Mouse (Mus musculus): ENCODE measurements around the gene Hadh. TPM values are rescaled to one million over a fixed set of nuclear protein-coding genes. Genes with fewer than 3 reads are reported as not detected.

Hadh gene
- 109 TPM in 2 replicates for polyA plus RNA-seq (2012; rRNA removed)

DNA sequence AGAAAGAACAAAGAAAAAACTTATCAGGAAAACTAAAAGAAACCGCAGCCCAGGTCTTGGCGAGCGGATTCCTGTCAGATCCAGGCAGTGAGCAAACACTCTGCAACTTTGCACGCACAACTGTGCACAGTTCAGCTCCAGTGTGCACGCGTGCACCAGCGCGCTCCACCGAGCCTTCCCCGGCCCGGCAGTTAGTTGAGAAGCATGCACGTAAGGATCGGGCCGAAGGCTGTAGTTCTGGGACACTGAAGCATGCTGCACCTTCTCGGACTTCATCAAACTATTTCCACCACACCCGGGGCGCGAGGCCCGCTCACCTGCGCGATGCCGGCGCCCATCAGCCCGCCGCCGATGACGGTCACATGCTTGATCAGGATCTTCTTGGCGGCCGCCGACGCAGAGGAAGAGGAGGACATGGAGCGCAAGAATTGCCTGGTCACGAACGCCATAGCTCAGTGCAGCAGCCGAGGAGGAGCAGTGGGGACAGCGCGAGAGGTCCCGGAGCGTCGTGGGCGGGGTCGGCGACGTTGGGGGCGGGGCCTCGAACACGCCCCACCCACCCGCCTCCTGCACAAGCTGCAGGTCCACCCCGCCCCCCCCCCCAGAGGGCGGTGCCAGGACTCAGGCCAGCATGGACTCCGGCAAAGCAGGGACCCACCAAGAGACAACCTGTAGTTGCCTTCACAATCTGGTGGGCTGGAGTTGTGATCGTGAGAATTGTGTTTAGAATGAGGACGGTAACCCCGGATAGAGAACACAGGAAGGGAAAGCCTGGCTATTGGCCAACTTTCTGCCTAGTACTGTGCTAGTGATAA is at the start of gene Hadh:
Hadh (minus strand) TSS at position 543 of the 815 bp plus-strand sequence.
- peak; percentile 65 for DNase-seq (ENCODE audit: low spot score)

DNA sequence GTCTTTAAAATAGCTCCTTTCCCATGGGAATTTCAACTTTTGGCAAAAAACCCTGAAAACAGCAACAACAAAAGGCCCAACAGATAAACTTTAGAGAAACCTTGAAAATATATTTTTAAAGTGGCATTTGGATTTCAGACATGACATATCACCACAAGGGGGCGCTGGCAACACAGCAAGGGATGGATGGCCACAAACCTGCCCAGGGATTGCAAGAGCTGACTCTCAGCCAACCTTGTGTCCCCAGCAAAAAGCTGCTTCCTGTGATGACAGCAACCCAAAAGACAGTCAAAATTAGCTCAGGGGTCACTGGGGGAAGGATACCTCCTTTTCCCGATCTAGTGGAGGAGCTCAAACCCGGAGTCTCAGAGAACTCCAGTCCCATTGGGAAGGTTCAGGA is 48.3 kb upstream of the Hadh start:
- peak; percentile 40 for DNase-seq (ENCODE audit: low spot score)

DNA sequence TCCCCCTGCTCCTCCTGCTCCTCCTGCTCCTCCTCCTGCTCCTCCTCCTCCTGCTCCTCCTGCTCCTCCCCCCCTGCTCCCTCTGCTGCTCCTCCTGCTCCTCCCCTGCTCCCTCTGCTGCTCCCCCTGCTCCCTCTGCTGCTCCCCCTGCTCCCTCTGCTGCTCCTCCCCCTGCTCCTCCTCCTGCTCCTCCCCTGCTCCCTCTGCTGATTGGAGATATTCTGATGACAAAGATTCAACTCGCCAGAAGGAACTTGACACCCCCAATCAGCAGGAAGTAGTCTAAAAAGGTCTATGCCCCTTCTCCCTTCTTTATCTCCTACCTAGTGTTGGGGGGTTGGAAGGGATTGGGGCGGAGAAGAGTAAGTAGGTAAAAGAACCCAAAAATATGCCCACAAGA is 46.3 kb upstream of the Hadh start:
- no peak for DNase-seq (ENCODE audit: low spot score)

DNA sequence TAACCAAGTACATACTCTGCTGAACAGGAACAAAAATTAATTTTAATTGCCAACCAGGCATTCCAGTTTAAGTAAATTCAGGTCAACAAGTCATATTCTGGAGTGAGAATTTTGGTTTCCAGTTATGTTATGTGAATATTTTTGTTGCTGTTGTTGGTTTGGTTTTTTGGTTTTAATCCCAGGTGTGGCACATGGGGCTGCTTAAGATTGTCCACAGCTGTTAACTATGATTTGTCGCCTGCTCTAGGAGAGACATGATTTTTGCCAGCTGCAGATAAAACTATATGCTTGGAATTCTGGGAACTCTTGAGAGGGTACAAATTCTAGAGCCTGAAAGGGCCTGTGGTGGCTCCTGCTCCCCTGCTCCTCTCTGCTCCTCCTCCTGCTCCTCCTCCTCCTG is 45.2 kb upstream of the Hadh start:
- no peak for DNase-seq (ENCODE audit: low spot score)

DNA sequence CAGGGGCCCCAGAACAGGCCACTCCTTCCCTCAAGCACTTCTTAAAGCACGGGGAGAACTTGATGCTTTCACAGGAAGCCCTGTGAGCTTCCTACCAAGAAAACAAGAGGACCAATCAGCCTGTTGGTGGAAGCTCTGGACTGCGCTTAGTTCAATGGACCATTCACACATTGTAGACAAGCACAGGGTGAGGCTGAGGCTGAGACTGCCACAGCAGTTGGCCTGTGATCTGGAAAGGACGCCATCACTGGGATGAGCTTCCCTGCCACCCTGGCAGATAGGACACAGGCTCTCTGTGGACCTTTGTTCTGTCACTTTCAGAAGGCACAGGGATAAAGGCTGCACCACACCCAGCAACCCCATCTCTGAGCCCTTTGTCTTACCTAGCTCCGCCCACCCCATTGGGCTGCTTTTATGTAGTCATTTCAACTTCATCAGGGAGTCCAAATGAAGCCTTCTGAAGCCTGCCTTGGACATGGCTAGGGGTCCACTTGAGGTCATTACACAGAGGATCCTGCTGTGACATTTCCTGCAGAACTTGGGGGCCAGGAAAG is 44.1 kb upstream of the Hadh start:
- no peak for DNase-seq (ENCODE audit: low spot score)

DNA sequence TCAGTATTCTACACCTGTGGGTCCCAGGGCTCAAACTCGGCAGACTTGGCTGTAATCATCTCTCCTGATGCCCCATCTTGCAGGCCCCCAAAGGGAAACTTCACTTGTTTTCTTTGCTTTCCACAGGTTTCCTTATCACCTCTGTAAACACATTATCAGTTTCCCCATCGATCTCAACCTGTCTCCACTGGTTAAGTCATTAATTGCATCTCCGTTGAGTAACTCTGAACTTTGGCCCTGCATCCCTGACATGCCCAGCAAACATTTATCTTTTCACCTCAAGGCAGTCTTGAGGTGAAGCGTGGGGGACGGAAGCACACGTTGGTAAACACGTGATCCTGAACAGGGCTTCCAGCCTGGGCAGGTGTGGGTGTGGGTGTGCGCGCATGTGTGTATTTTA is 40.4 kb upstream of the Hadh start:
- DNase-seq (ENCODE audit: low spot score): no peak

DNA sequence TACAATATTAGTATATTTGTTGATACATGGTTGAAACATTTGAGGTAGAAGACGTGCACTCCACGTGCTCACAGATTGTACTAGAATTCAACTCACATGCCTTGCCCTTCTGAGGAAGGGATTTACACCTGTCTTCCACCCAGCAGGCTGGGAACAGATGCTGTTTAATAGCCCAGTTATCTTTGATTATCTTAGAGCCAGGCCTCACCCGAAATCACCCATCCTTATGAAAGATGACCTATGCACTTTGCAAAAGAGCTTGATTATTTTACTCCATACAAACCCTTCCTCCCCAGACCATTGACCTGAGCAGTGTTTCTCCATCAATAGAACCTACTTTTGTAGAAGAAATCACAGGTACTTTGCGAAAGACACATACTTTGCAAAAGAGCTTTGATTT is 38.7 kb upstream of the Hadh start:
- no peak for DNase-seq (ENCODE audit: low spot score)

DNA sequence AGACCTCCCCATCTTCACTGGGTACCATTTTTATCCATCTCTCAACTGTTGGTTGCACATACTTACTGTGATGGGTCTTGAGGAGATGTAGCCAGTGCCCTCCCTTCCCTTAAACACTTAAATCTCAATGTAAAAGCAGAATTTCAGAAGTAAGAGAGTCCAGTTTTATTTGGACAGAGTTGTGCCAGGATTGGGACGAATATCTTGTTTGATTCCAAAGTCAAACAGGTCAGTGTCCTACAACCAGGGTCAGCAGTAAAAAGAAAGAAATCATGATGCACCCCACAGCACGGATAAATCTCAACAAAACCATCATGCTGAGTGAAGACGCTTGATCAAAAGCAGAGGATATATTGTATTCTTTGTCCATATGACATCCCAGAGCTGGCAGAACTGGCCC is 35.9 kb upstream of the Hadh start:
- DNase-seq (ENCODE audit: low spot score): no peak

DNA sequence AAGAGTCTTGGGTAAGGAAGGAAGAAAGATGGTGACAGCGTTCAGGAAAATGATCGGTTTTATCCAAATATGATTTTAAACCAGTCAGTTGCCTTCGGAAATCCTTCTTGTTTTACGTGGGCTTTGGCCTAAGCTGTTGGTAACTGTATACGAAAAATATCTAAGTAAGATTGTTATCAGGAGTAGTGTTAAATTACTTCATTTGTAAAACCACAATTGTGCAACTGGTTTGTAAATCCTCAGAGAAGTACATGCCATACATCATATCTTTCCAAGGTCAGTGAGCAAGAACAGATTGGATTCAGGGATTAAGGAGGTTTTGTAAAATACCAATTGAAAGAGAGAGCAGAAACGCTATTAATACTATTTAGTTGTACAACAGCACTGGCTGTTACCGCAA is 34.4 kb upstream of the Hadh start:
- DNase-seq (ENCODE audit: low spot score): no peak

DNA sequence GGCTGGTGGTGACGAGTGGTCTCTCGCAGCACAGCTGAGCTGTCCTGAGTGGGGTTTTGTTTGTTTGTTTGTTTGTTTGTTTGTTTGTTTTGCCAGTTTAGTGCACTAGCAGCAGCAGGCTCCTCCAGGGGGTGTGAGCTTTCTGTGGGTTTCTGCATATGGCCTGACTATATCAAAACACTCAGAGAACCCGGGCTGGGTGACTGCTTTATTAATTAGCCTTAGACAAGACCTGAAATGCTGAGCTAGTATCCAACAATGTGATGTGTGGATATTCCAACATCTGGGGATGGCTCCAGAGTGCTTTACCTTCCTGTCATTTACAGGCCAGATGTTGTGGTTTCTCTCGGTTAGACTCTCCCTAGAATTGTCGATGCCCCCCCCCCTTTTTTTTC is 31.4 kb upstream of the Hadh start:
- no peak for DNase-seq (ENCODE audit: low spot score)

DNA sequence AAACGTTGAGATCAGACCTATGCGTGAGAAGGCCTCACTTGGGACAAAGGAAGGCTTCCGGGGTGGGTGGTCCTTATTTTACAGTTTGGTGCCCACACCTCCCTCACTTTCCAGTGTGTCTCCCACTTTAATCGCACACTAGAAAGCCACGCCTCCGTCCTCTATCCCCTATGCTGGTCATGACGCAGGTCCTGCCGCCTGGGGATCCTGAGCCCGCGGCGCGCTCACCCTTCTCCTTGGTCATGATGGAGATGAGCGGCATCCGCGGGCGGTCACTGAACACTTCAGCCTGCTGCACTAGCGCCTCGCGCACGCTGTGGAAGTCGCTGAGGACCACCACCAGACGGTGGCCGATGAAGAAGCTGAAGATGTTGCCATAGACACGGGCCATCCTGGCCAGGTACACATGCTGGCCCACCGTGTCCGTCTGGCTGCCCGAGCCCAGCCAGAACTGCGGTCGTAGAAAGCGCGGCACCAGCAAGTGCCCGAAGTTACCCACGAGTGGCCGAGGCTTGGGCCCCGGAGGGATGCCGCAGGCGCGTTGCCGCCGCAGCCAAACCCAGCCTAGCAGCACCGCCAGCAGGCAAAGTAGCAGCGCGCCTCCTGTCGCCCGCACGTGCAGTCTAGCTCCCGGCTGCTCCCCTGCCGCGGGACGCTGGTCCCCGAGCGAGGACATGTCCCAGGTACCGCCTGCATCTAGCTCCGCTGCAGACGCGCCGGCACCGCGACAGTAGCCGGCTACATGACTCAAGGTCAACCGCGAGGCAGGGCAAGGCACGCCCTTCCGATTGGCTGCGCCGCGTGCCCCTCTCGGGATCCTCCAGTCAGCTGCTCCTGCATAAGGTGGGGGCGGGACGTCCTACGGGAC is 30.8 kb upstream of the Hadh start, which contains the start of gene Cyp2u1:
Cyp2u1 (minus strand) TSS at position 776 of the 868 bp plus-strand sequence.
- peak; percentile 73 for DNase-seq (ENCODE audit: low spot score)

DNA sequence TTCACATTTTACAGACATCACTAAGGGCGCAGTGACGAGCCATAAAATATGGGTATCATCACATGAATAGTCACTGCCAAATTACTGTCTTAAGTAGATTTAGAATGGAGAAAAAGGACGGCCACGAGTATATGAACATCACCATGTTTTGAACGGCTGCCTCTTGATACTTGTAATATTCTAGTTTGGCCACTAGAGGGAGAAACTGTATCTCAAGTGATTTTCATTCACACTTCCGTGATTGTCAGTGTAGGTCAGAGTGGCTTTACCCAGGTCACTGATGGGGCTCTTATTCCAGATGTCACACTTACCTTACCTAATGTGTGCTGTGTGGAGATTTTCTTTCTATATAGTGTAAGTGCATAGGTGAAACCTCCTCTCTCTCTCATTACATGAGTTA is 28.0 kb upstream of the Hadh start:
- no peak for DNase-seq (ENCODE audit: low spot score)

DNA sequence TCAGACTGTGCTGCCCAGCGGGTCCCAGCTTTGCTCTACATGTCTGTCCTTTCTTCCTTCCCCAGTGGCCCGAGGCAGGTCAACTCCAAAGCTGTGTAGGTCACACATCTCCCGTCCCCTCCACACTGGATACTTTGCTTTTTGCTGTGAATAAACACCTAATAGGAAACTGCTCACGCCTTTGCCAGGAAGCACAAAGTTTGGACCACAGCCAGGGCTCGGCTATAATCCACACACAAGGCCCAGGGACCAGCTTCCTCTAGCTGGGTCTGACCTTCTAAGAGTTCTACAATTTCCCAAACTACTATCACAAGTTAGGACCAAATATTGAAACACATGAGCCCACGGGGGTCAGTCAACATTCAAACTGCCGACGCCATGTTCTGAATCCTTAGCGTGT is 27.2 kb upstream of the Hadh start:
- no peak for DNase-seq (ENCODE audit: low spot score)

DNA sequence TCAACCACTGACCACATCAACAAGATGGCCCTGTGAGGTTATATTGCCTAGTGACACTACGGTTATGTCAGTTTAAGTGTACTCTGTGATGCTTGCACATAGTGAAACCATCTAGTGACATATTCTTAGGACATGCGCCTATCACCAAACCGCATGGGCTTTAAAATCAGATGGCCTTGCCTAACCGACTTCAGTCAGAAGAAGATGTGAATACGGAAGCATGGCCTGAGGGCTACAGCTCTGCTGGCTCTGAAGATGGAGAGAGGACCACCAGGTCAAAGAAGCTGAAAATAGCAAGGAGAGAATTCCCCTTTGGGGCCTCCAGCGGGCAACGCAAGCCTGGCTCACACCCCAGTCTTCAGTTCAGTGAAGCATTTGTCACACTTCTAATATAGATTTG is 25.0 kb upstream of the Hadh start:
- no peak for DNase-seq (ENCODE audit: low spot score)

DNA sequence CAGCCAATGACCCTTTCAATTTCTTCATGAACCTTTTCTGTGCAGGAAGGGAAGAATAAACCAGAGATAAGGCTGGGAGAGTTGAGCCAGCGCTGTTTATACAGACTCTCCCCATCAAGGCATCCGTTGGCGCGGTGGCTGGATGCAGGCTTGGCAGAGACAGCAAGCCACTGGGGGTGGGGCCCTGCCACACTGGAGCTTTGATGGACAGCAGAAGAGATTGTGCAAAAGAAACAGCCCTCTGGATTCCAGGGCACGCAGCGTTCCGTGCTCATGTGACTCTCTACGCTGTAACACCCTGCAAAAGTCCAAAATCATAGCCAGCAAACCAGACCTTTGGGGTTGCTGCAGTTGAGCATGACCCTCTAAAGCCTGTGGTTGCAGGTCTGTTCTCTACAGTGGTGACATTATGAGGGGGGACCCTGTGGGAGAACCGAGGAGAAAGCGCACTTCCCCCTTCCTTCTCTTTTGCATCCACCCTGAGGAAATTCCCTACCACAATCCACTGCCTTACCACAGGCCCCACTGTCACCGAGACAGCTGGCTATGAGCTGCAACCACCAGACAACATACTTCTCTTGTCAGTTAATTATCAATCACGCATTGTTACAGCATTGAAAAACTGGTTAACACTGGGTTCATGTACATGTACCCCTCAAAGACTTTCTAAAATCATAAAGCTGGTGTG is 23.8 kb upstream of the Hadh start:
- no peak for DNase-seq (ENCODE audit: low spot score)

DNA sequence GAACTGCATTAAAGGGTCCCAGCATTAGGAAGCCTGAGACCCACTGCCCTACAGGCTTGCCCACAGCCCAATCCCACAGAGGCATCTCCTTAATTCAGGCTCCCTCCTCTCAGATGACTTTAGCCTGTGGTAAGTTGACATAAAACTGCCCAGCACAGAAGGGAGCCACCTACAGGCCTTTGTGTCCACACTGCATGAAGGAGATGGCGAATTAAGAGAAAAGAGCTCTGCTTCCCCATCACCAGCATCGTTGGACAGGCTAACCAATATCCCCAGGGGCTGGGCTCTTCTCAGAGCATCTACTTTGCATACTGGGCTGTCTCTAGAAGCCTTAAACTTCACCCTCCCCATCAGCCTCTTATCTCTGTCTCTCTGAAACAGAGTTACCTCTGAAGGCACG is 22.6 kb upstream of the Hadh start:
- no peak for DNase-seq (ENCODE audit: low spot score)

DNA sequence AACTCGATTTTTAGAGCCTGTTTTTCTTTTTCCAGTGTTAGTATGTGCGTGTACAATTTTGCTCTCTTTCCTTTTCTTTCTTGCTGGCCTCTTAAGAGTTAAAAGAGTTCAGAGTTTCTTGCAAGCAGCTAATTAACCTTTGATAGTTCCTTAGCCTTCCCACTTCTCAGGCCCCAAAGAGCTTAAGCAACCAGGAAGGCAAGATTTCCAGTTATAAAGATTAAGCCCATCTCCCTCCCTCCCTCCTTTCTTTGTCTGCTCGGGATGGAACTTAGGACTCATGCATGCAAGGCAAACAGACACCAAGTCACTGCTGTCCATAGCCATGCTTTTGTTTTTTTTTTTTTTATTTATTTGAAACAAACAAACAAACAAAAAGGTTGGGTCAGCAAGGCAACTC is 21.1 kb upstream of the Hadh start:
- DNase-seq (ENCODE audit: low spot score): no peak

DNA sequence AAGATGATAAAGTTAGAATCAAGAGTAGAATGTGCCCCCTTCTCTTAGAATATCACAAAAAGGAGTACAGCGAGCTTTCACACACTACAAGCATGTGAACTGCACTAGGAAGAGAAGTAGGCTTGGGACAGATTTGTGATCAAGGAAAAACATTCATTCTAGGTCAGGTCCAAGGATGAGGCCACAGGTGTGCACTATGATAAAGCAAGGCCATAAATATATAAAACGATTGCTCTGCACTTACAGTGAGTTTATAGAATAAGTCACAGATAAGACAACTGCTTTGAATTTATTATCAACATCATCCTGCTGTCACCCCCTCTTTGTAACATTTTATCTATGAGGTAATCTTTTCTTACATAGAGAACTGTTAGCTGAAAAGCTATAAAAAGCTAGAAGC is 20.4 kb upstream of the Hadh start:
- DNase-seq (ENCODE audit: low spot score): no peak

DNA sequence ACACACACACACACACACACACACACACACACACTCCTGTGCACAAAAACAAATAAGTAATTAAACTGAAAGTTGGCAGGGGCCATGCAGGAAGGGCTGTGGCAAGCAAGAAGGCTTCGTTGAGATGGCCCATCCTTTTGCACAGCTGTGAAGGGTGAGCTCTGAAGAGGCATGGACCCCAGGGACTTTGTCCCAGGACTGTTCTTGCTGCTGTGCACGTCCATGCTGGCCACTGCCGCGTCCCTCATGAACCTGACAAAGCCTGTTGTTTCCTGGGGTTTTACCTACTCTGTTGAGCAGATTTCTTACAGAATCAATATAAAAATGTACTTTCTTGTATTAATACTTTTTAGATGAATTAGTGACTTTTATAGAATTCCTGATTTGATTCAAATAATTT is 20.0 kb upstream of the Hadh start:
- DNase-seq (ENCODE audit: low spot score): no peak

DNA sequence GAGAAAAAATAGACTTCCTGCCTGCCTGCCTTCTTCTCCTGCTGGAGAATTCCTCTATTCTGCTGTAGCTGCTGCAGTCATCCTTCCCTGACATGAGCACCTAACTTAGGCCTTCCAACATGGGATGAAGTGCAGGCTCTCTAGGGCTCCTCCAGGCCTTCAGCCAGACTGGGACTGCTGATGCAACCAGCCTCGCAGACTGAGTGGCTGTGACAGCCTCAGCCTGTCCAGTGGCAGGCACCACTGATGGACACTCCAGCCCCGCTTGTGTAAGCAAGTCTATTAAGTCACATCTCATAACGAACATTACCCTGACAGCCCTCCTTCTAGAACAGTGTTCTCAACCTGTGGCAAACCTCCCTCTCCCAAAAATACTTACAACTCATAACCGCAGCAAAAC is 2.2 kb upstream of the Hadh start:
- no peak for DNase-seq (ENCODE audit: low spot score)

DNA sequence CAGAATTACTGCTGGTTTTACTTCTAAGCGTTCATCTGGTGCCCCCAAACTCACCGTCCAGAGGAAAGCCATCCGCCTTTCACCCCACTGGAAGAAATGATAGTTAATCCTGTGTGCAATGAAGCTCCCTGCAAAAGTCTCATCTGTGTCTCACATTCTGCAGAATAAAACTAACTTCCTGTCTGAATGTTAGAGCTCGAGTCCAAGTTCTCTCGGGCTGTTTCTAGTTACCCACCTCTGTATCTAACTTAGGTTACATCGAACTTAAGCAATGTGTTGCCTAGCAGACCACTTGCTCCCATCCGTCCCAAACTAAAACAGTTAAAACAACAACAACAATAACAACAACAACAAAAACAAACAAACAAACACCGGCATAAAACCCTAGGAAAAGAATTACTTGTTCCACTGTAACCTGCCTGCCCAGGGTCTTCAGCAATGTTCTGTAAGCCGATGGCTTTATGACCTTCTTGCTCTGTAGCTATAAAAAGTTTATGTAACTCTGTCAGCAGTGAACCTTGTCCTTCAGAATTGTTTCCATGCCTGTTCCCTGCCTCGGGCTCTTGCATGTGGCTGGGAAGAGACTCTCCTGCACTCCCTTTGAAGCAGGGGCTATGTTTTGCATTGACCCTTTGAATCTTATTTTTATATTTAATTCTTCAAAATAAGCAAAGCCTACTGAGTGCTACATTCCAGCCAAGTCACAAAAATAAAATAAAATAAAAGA is 636 bp upstream of the Hadh start:
- DNase-seq (ENCODE audit: low spot score): no peak

DNA sequence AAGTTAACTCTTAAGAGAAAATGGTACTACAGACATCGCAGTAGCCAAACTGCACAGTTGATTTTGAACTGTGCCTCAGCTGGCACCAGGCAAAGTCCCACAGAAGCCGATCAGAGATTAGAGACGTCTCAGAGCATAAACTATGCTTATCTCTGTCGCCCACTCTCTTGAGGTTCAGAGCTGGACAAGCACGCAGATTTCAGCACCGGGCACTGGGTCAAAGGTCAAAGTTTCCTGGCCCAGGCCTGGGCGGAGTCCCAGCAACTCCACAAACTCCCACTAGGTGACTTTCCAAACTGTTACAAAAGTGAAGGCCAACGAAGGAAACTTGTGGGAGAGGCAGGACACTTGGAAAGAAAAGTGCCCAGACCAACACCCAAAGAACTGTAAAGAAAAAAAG is 744 bp downstream of the Hadh start:
- no peak for DNase-seq (ENCODE audit: low spot score)

Data from urinary bladder, adult 2 months (tissue).